Mouse (Mus musculus): ENCODE data around the gene Esr2. TPM values are rescaled to one million over a fixed set of nuclear protein-coding genes. Genes with fewer than 3 reads are reported as not detected.

Esr2 gene
- polyA plus RNA-seq (2014; fragmentation: Illumina TruSeq; extraction: RNeasy Lipid Tissue Mini Kit (QIAGEN cat#74804); ENCODE audit: low read depth, low replicate concordance): 0.08 TPM

GRCm38 (mm10) chr12:76177000-76177863 lies at the start of gene Esr2:
Gene Esr2, minus strand, starts transcription at chr12:76177259.

Other genes starting within 250 kb of the Esr2 start
- 311 TPM for gene Tex21, start 69.5 kb upstream of the Esr2 start, polyA plus RNA-seq (2014; fragmentation: Illumina TruSeq; extraction: RNeasy Lipid Tissue Mini Kit (QIAGEN cat#74804); ENCODE audit: low read depth, low replicate concordance)
- gene Mthfd1, start 78.0 kb upstream of the Esr2 start, polyA plus RNA-seq (2014; fragmentation: Illumina TruSeq; extraction: RNeasy Lipid Tissue Mini Kit (QIAGEN cat#74804); ENCODE audit: low read depth, low replicate concordance): 3.9 TPM
- gene Akap5, start 147.6 kb upstream of the Esr2 start, polyA plus RNA-seq (2014; fragmentation: Illumina TruSeq; extraction: RNeasy Lipid Tissue Mini Kit (QIAGEN cat#74804); ENCODE audit: low read depth, low replicate concordance): 0.52 TPM
- gene Zbtb25, start 192.3 kb upstream of the Esr2 start, polyA plus RNA-seq (2014; fragmentation: Illumina TruSeq; extraction: RNeasy Lipid Tissue Mini Kit (QIAGEN cat#74804); ENCODE audit: low read depth, low replicate concordance): 68.3 TPM
- gene Zbtb1, start 193.0 kb upstream of the Esr2 start, polyA plus RNA-seq (2014; fragmentation: Illumina TruSeq; extraction: RNeasy Lipid Tissue Mini Kit (QIAGEN cat#74804); ENCODE audit: low read depth, low replicate concordance): 1.8 TPM
- 382 TPM for gene Hspa2, start 226.9 kb upstream of the Esr2 start, polyA plus RNA-seq (2014; fragmentation: Illumina TruSeq; extraction: RNeasy Lipid Tissue Mini Kit (QIAGEN cat#74804); ENCODE audit: low read depth, low replicate concordance)
- 274 TPM for gene Ppp1r36, start 240.3 kb upstream of the Esr2 start, polyA plus RNA-seq (2014; fragmentation: Illumina TruSeq; extraction: RNeasy Lipid Tissue Mini Kit (QIAGEN cat#74804); ENCODE audit: low read depth, low replicate concordance)

All from testis, adult 10 weeks (tissue).